Mouse (Mus musculus) E14TG2a.4 (cell line): ENCODE measurements around the gene Slc24a3.

ENCODE experiments used
- CTCF ChIP-seq: conservative IDR thresholded peaks from 2 replicates; pipeline ENCODE4 v1.5.1; 2014; ENCODE audit warnings: low read length
- NANOG ChIP-seq: IDR thresholded peaks from 2 replicates; pipeline ENCODE4 v1.6.1; 2014; ENCODE audit warnings: borderline replicate concordance, low read length, mixed read lengths

DNA sequence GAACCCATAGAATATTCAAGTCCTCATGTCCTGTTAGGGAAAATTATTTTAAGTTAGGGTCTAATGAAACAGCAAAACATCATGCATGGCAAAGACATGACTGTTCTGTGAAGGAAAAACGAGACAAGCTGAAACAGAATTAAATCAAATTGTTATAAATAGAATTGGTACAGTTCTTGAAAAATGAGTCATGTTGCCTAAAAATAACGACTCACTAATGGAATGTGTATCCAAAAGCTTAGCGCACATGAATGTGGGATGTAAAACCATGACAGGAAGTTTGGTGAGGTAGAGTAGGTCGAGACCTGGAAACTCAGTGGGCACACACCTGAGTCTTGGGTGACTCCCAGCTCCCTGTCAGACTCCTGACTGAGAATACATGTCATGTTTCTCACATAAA lies 502.6 kb downstream of the Slc24a3 start:
- no peak for TF ChIP-seq CTCF
- no peak for TF ChIP-seq NANOG
